Mouse (Mus musculus): Measurements from ENCODE around the gene Stab1. TPM values are rescaled to one million over a fixed set of nuclear protein-coding genes. Genes with fewer than 3 reads are reported as not detected.

The Stab1 gene
- total RNA-seq, 2 experiments from 2014 or later: 74.5 to 78.7 TPM

GRCm38 (mm10) chr14:31110613-31111012, 57.8 kb downstream of the Stab1 start:
- intact Hi-C loops (cut with DNase I): no loop called here
- no peak for DNase-seq

- DNase-seq: no peak
- intact Hi-C loops (cut with DNase I): no loop called here
Observed at GRCm38 (mm10) chr14:31105156-31105555, 63.3 kb downstream of the Stab1 start.

- intact Hi-C loops (cut with DNase I): no loop called here
- no peak for DNase-seq
Observed at GRCm38 (mm10) chr14:31089918-31090317, 78.5 kb downstream of the Stab1 start.

Other genes starting within 250 kb of the Stab1 start
- gene Itih3, start 244.9 kb downstream of the Stab1 start, total RNA-seq (2021): under 1 TPM; 0.39 to 0.81 TPM
- not detected for gene Itih1, start 225.4 kb downstream of the Stab1 start, total RNA-seq (2021)
- gene Nek4, start 217.3 kb downstream of the Stab1 start, total RNA-seq (2021): 1 to 10 TPM; 5.0 to 5.3 TPM
- 10 to 100 TPM; 23.6 to 25.7 TPM for gene Glt8d1, start 167.2 kb downstream of the Stab1 start, total RNA-seq (2021)
- gene Spcs1, start 167.0 kb downstream of the Stab1 start, total RNA-seq (2021): 100 to 1,000 TPM; 146 to 149 TPM
- 10 to 100 TPM; 58.7 to 67.3 TPM for gene Pbrm1, start 149.5 kb downstream of the Stab1 start, total RNA-seq (2021)
- 10 to 100 TPM; 25.1 to 25.4 TPM for gene Gnl3, start 149.5 kb downstream of the Stab1 start, total RNA-seq (2021)
- 10 to 100 TPM; 74.1 to 83.9 TPM for gene Smim4, start 39.7 kb downstream of the Stab1 start, total RNA-seq (2021)
- gene Nt5dc2, start 37.6 kb downstream of the Stab1 start, total RNA-seq (2021): 10 to 100 TPM; 23.5 to 28.2 TPM
- gene Tnnc1, start 39.7 kb upstream of the Stab1 start, total RNA-seq (2021): 1,000 to 10,000 TPM; 4,401 to 4,949 TPM
- 100 to 1,000 TPM; 185 to 197 TPM for gene Nisch, start 48.3 kb upstream of the Stab1 start, total RNA-seq (2021)
- gene Sema3g, start 49.2 kb upstream of the Stab1 start, total RNA-seq (2021): 10 to 100 TPM; 17.4 to 22.2 TPM
- gene Phf7, start 82.7 kb upstream of the Stab1 start, total RNA-seq (2021): 1 to 10 TPM; 4.3 to 4.6 TPM
- gene Bap1, start 82.8 kb upstream of the Stab1 start, total RNA-seq (2021): 10 to 100 TPM; 47.3 to 47.5 TPM
- gene Dnah1, start 155.3 kb upstream of the Stab1 start, total RNA-seq (2021): under 1 TPM; 0.07 to 0.14 TPM
- 10 to 100 TPM; 31.3 to 31.5 TPM for gene Capn7, start 168.0 kb upstream of the Stab1 start, total RNA-seq (2021)